In the genomic region with DNA sequence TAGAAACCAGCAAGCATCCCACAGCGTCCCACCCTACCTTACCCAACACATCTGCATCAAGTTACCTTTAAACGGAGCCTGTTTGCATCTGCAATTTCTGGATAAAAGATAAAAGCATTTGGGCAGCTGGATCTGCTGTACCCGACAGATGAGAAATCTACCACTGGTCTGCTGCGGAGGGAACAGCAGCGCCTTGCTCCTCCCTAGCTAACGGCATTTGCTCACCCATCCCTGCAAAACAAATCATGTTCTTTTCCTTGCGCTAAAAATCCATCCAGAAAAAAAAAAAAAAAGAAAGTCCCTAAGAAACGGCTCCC, we compare ENCODE assay signal across 9 mouse cellular contexts. TPM values are rescaled to one million over a fixed set of nuclear protein-coding genes. Genes with fewer than 3 reads are reported as not detected.
DNase-seq lines count a peak whose midpoint lies in the region; ATAC-seq lines count a peak whose summit lies in the region.
"Had no signal": no experiment of that assay in that cellular context is flagged by ENCODE, and none has a peak within 500 bp of the region (broad histone marks: within the 10 kb centered on the region; RNA-seq: fewer than 3 reads in every experiment).

No protein-coding gene starts in this region.

- no peaks in the 10 kb centered on the region for H3K9me3 ChIP-seq in heart, embryonic 14.5 days (ENCODE audit: control insufficient read depth, low read length)
- no peaks in the 10 kb centered on the region for H3K9me3 ChIP-seq in embryonic facial prominence, embryonic 11.5 days (replicated peaks; ENCODE audit: control insufficient read depth, low read length)
- no peaks in the 10 kb centered on the region for H3K9me3 ChIP-seq in hindbrain, embryonic 13.5 days
- H3K9me3 ChIP-seq in midbrain, embryonic 12.5 days, result no peaks in the 10 kb centered on the region

- WGBS in heart, embryonic 14.5 days, result 6% methylated on average over 8 of the region's 8 CpGs
- 6% methylated on average over 8 of the region's 8 CpGs for WGBS in embryonic facial prominence, embryonic 11.5 days
- 4% methylated on average over 8 of the region's 8 CpGs for WGBS in hindbrain, embryonic 13.5 days
- 6% methylated on average over 8 of the region's 8 CpGs for WGBS in midbrain, embryonic 12.5 days

- H3K4me3 ChIP-seq in heart, embryonic 14.5 days (ENCODE audit: control insufficient read depth in 1 of 2, insufficient read depth in 1 of 2, low read depth in 1 of 2, low read length in 2 of 2), result peak overlapping the region; percentile 47 to 50; a peak in 3 of 4 replicates
- H3K4me3 ChIP-seq in embryonic facial prominence, embryonic 11.5 days (ENCODE audit: low read depth, low read length), result peak overlapping the region; percentile 40
- peak overlapping the region; percentile 55 for H3K4me3 ChIP-seq in hindbrain, embryonic 13.5 days
- H3K4me3 ChIP-seq in midbrain, embryonic 12.5 days, result peak overlapping the region; percentile 48

- no peak overlapping the region for H3K27ac ChIP-seq in heart, embryonic 14.5 days (replicated peaks in 1 of 2; ENCODE audit: control insufficient read depth in 1 of 2, insufficient read depth in 1 of 2, low read depth in 2 of 2, low read length in 2 of 2)
- H3K27ac ChIP-seq in embryonic facial prominence, embryonic 11.5 days (replicated peaks; ENCODE audit: low read depth, low read length), result no peak overlapping the region
- H3K27ac ChIP-seq in hindbrain, embryonic 13.5 days, result peak overlapping the region; percentile 14; the same call in 1 of the 2 replicates
- no peak overlapping the region for H3K27ac ChIP-seq in midbrain, embryonic 12.5 days (replicated peaks)

- H3K4me1 ChIP-seq in heart, embryonic 14.5 days (ENCODE audit: control insufficient read depth in 2 of 2, insufficient read depth in 2 of 2, low read length in 2 of 2), result peaks cover 8 to 12% of the 10 kb centered on the region in 2 experiments
- peaks cover 2% of the 10 kb centered on the region; the same call in 1 of the 2 replicates for H3K4me1 ChIP-seq in embryonic facial prominence, embryonic 11.5 days (ENCODE audit: control insufficient read depth, insufficient read depth, low read length)
- peaks cover 21% of the 10 kb centered on the region for H3K4me1 ChIP-seq in hindbrain, embryonic 13.5 days (replicated peaks)
- peaks cover 15% of the 10 kb centered on the region; the same call in 1 of the 2 replicates for H3K4me1 ChIP-seq in midbrain, embryonic 12.5 days

- peaks cover 46% of the 10 kb centered on the region for H3K27me3 ChIP-seq in heart, embryonic 14.5 days (ENCODE audit: control insufficient read depth, insufficient read depth, low read length)
- peaks cover 25% of the 10 kb centered on the region for H3K27me3 ChIP-seq in embryonic facial prominence, embryonic 11.5 days (ENCODE audit: control insufficient read depth, insufficient read depth, low read length)
- H3K27me3 ChIP-seq in hindbrain, embryonic 13.5 days, result peaks cover 37% of the 10 kb centered on the region
- H3K27me3 ChIP-seq in midbrain, embryonic 12.5 days, result peaks cover 66% of the 10 kb centered on the region

- H3K9ac ChIP-seq in heart, embryonic 14.5 days (ENCODE audit: low read length), result no peak overlapping the region
- H3K9ac ChIP-seq in embryonic facial prominence, embryonic 11.5 days (replicated peaks; ENCODE audit: low read length), result no peak overlapping the region
- H3K9ac ChIP-seq in hindbrain, embryonic 13.5 days, result peak overlapping the region; percentile 75
- H3K9ac ChIP-seq in midbrain, embryonic 12.5 days (replicated peaks), result no peak overlapping the region

- DNase-seq in heart, adult 8-10 months (ENCODE audit: low spot score), result no peak
- DNase-seq in embryonic facial prominence, embryonic 11.5 days (ENCODE audit: low spot score), result no peak
- no peak for DNase-seq in ovary, adult 18-20 months (ENCODE audit: low spot score)
- no peak for DNase-seq in right cerebral cortex, postnatal 14 days
- DNase-seq in layer of hippocampus, postnatal 10 days (ENCODE audit: low spot score in 2 of 2), result no peak

- peak overlapping the region; percentile 94 for H3K4me2 ChIP-seq in heart, embryonic 14.5 days (ENCODE audit: low read length)
- peak overlapping the region; percentile 94 for H3K4me2 ChIP-seq in embryonic facial prominence, embryonic 11.5 days (ENCODE audit: low read depth, low read length)
- H3K4me2 ChIP-seq in hindbrain, embryonic 13.5 days, result peak overlapping the region; percentile 98
- H3K4me2 ChIP-seq in midbrain, embryonic 12.5 days (replicated peaks), result peak overlapping the region; percentile 92

- no peaks in the 10 kb centered on the region for H3K36me3 ChIP-seq in heart, embryonic 14.5 days (ENCODE audit: control insufficient read depth, insufficient read depth, low read length)
- H3K36me3 ChIP-seq in embryonic facial prominence, embryonic 11.5 days (replicated peaks; ENCODE audit: control insufficient read depth, insufficient read depth, low read depth, low read length), result no peaks in the 10 kb centered on the region
- no peaks in the 10 kb centered on the region for H3K36me3 ChIP-seq in hindbrain, embryonic 13.5 days
- H3K36me3 ChIP-seq in midbrain, embryonic 12.5 days, result no peaks in the 10 kb centered on the region

- no peak for ATAC-seq in heart, embryonic 14.5 days (ENCODE audit: insufficient number of reproducible peaks, insufficient read depth, low FRiP score, low read depth)
- no peak for ATAC-seq in embryonic facial prominence, embryonic 11.5 days (replicated peaks; ENCODE audit: insufficient number of reproducible peaks, low FRiP score, low TSS enrichment, low read depth)
- no peak for ATAC-seq in hindbrain, embryonic 13.5 days (ENCODE audit: low FRiP score)
- ATAC-seq in midbrain, embryonic 12.5 days (ENCODE audit: low FRiP score, low read depth), result no peak
- ATAC-seq: CD4-positive, CD25-positive, alpha-beta regulatory T cell, adult 4 months had no signal

RNA-seq across cellular contexts. Expression of gene Sv2b, which starts 1.0 kb away (rescaled TPM):
- polyA plus RNA-seq in heart, embryonic 14.5 days (2014; fragmentation: Nextera tagmentation; extraction: Ambion mirVana), result 0.36 and 0.55 TPM in 2 replicates
- 1 to 10 TPM in 1 of 4 experiments, under 1 TPM in 3; 0.38 to 1.3 (median 0.64) TPM for total RNA-seq in heart, adult 8-10 months (2022)
- 0.46 and 1.5 TPM in 2 replicates for polyA plus RNA-seq in embryonic facial prominence, embryonic 11.5 days (2014; fragmentation: Nextera tagmentation; extraction: Ambion mirVana)
- polyA plus RNA-seq in hindbrain, embryonic 13.5 days (2015; fragmentation: Nextera tagmentation; extraction: Ambion mirVana), result 8.9 and 9.5 TPM in 2 replicates
- 2.2 and 2.7 TPM in 2 replicates for polyA plus RNA-seq in midbrain, embryonic 12.5 days (2016; fragmentation: Nextera tagmentation; extraction: Ambion mirVana)
- 100 to 1,000 TPM; 230 to 237 TPM for total RNA-seq in layer of hippocampus, postnatal 10 days (2021)
- polyA plus RNA-seq: CD4-positive, CD25-positive, alpha-beta regulatory T cell, adult 4 months had no signal
